Mouse (Mus musculus) bone marrow, adult 2 months (tissue): Measurements from ENCODE around the gene Lsm2.
"Not testable (repeated sequence)": the region's sequence is repeated elsewhere in the genome, so short reads cannot be mapped to it uniquely, and the experiment has no call there.

ENCODE experiments used
- CTCF ChIP-seq: fragments of 200-500 bp; IDR thresholded peaks from 2 replicates; pipeline ENCODE4 v1.5.1; 2011; ENCODE audit warnings: low read length, control low read depth; ENCODE audit not compliant: control insufficient read depth, insufficient read depth
- POLR2A ChIP-seq: fragments of 200-500 bp; IDR thresholded peaks from 2 replicates; pipeline ENCODE4 v1.6.1; 2011; ENCODE audit warnings: low read depth, mild to moderate bottlenecking, control low read depth, low read length, borderline replicate concordance; ENCODE audit not compliant: control insufficient read depth

DNA sequence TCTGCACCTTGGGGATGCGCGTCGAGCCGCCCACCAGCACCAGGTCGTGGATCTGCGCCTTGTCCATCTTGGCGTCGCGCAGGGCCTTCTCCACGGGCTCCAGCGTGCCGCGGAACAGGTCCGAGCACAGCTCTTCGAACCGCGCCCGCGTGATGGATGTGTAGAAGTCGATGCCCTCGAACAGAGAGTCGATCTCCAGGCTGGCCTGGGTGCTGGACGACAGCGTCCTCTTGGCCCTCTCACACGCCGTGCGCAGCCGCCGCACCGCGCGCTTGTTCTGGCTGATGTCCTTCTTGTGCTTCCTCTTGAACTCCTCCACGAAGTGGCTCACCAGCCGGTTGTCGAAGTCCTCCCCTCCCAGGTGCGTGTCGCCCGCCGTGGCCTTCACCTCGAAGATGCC, 23.7 kb upstream of the Lsm2 start:
- TF ChIP-seq CTCF, POLR2A: not testable (repeated sequence)
